Mouse (Mus musculus) hindlimb bud, embryonic 11.5 days (tissue): Measurements from ENCODE around the gene Rgmb.

Source experiments
- DNase-seq: peaks from one replicate; pipeline ENCODE4 v3.0.0-alpha.2; 2012; ENCODE audit warnings: low read depth, low spot score; ENCODE audit errors: extremely low spot score

The Rgmb gene

GRCm38 (mm10) chr17:15777979-15778378 lies 52.9 kb downstream of the Rgmb start:
- no peak for DNase-seq

- DNase-seq, result no peak
Measured at GRCm38 (mm10) chr17:15776349-15776748, 54.5 kb downstream of the Rgmb start.

- no peak for DNase-seq
Measured at GRCm38 (mm10) chr17:15774565-15775215, 56.1 kb downstream of the Rgmb start.

- DNase-seq, result no peak
Measured at GRCm38 (mm10) chr17:15773956-15774355, 56.9 kb downstream of the Rgmb start.

GRCm38 (mm10) chr17:15769081-15769724 lies 61.6 kb downstream of the Rgmb start:
- no peak for DNase-seq

- DNase-seq, result no peak
Measured at GRCm38 (mm10) chr17:15761191-15761590, 69.6 kb downstream of the Rgmb start.
